Mouse (Mus musculus) spleen, adult 2 months (tissue): Measurements from ENCODE around the gene Dnajb7.

ENCODE experiments used
- CTCF ChIP-seq: fragments of 200-500 bp; IDR thresholded peaks from 2 replicates; pipeline ENCODE4 v1.5.1; 2011; ENCODE audit warnings: mild to moderate bottlenecking, inconsistent platforms; ENCODE audit not compliant: insufficient read depth, insufficient read length, insufficient replicate concordance; ENCODE audit errors: extremely low read depth
- POLR2A ChIP-seq: fragments of 200-500 bp; IDR thresholded peaks from 2 replicates; pipeline ENCODE4 v1.6.1; 2011; ENCODE audit warnings: low read depth, low read length, inconsistent platforms

- TF ChIP-seq CTCF (no peak), POLR2A (no peak)
Observed at GRCm38 (mm10) chr15:81394211-81394915, 13.7 kb downstream of the Dnajb7 start.
